Mouse (Mus musculus) liver, postnatal 0 days (tissue): ENCODE data around the gene Ccer2. TPM values are rescaled to one million over a fixed set of nuclear protein-coding genes. Genes with fewer than 3 reads are reported as not detected.

Experiments used
- ATAC-seq: fragments of 200-750 bp; cut with Nextera tagmentation; 2 replicates; pipeline ENCODE4 v1.8.0; 2017; ENCODE audit warnings: mild to moderate bottlenecking, moderate library complexity
- DNase-seq: peaks from one replicate; pipeline ENCODE4 v3.0.0-alpha.2; 2016
- H3K27ac ChIP-seq: fragments of 300-500 bp; sonication (generic); 2 replicates; pipeline ENCODE4 v1.5.1; 2014; ENCODE audit warnings: antibody characterized with exemption, moderate library complexity, mild to moderate bottlenecking, low read depth
- H3K27me3 ChIP-seq: fragments of 300-500 bp; sonication (generic); 2 replicates; pipeline ENCODE4 v1.6.1; 2014; ENCODE audit warnings: low read length, control low read depth, mixed read lengths; ENCODE audit not compliant: insufficient read depth
- H3K36me3 ChIP-seq: fragments of 300-500 bp; sonication (generic); replicated peaks from 2 replicates; pipeline ENCODE4 v1.6.1; 2014; ENCODE audit warnings: mild to moderate bottlenecking, control low read depth, low read length, moderate library complexity, mixed read lengths; ENCODE audit not compliant: insufficient read depth
- H3K4me1 ChIP-seq: fragments of 300-500 bp; sonication (generic); 2 replicates; pipeline ENCODE4 v1.6.1; 2014; ENCODE audit warnings: antibody characterized with exemption, mild to moderate bottlenecking, control low read depth; ENCODE audit not compliant: insufficient read depth
- H3K4me2 ChIP-seq: fragments of 300-500 bp; sonication (generic); 2 replicates; pipeline ENCODE4 v1.6.1; 2014; ENCODE audit warnings: low read depth, mild to moderate bottlenecking, low read length, moderate library complexity, mixed read lengths
- H3K4me3 ChIP-seq: fragments of 300-500 bp; sonication (generic); 2 replicates; pipeline ENCODE4 v1.5.1; 2014; ENCODE audit warnings: low read depth, low read length
- H3K9ac ChIP-seq: fragments of 300-500 bp; sonication (generic); replicated peaks from 2 replicates; pipeline ENCODE4 v1.6.1; 2014; ENCODE audit warnings: mild to moderate bottlenecking, moderate library complexity
- H3K9me3 ChIP-seq: fragments of 300-500 bp; sonication (generic); 2 replicates; pipeline ENCODE4 v1.6.1; 2016; ENCODE audit warnings: mild to moderate bottlenecking, control low read depth, low read length, mixed read lengths
- CTCF ChIP-seq: sonication (generic); IDR thresholded peaks from 2 replicates; pipeline ENCODE4 v1.5.1; 2016; ENCODE audit warnings: antibody characterized with exemption, low read depth
- EP300 ChIP-seq: IDR thresholded peaks from 2 replicates; pipeline ENCODE4 v1.6.1; 2016; ENCODE audit warnings: antibody characterized with exemption, low read depth, mild to moderate bottlenecking
- WGBS: fragments of 180-500 bp; shearing (Covaris S2); extraction: QIAGEN DNeasy Blood & Tissue Kit; methylation state at CpG from one replicate; pipeline ENCODE4 v1.1.7; 2014; ENCODE audit not compliant: insufficient replicate concordance; 5-methylcytosine and 5-hydroxymethylcytosine counted together
- polyA plus RNA-seq: library from polyadenylated mRNA; unstranded; fragments of >200 nt; fragmentation: Nextera tagmentation; extraction: Ambion mirVana; gene quantifications from 2 replicates; pipeline ENCODE4 v1.2.1, GENCODE M21; 2015

Ccer2 gene
- polyA plus RNA-seq, 1 experiment from 2014 or later = not detected

GRCm38 (mm10) chr7:28717726-28718125 is 38.2 kb upstream of the Ccer2 start:
- no peak for TF ChIP-seq EP300
- no peak for TF ChIP-seq CTCF
- no peak overlapping the region for H3K4me3 ChIP-seq
- H3K9ac ChIP-seq = no peak overlapping the region
- no peak for ATAC-seq
- peaks cover 4% of the 10 kb centered on the region; the same call in 1 of the 2 replicates for H3K4me1 ChIP-seq
- no peak for DNase-seq
- no peaks in the 10 kb centered on the region for H3K27me3 ChIP-seq
- no peaks in the 10 kb centered on the region for H3K36me3 ChIP-seq
- H3K4me2 ChIP-seq = no peak overlapping the region
- WGBS = 81% methylated on average over 10 of the region's 10 CpGs
- no peak overlapping the region for H3K27ac ChIP-seq
- H3K9me3 ChIP-seq = no peaks in the 10 kb centered on the region

- no peak overlapping the region for H3K4me3 ChIP-seq
- no peaks in the 10 kb centered on the region for H3K27me3 ChIP-seq
- ATAC-seq (no peak), DNase-seq (no peak)
- H3K9me3 ChIP-seq = no peaks in the 10 kb centered on the region
- no peak overlapping the region for H3K4me2 ChIP-seq
- no peak overlapping the region for H3K27ac ChIP-seq
- no peak for TF ChIP-seq EP300
- no peak for TF ChIP-seq CTCF
- H3K9ac ChIP-seq = no peak overlapping the region
- H3K36me3 ChIP-seq = no peaks in the 10 kb centered on the region
- peaks cover 4% of the 10 kb centered on the region; the same call in 1 of the 2 replicates for H3K4me1 ChIP-seq
- 62% methylated on average over 4 of the region's 4 CpGs for WGBS
Measured at GRCm38 (mm10) chr7:28719159-28719558, 36.8 kb upstream of the Ccer2 start.

GRCm38 (mm10) chr7:28719650-28720049 is 36.3 kb upstream of the Ccer2 start:
- Histone ChIP-seq H3K9me3 (no peaks in the 10 kb centered on the region; the same call in 1 of the 2 replicates), H3K4me3 (no peak overlapping the region), H3K36me3 (no peaks in the 10 kb centered on the region), H3K27me3 (no peaks in the 10 kb centered on the region), H3K4me2 (no peak overlapping the region), H3K27ac (no peak overlapping the region), H3K4me1 (peaks cover 4% of the 10 kb centered on the region; the same call in 1 of the 2 replicates), H3K9ac (no peak overlapping the region)
- TF ChIP-seq CTCF (no peak), EP300 (no peak)
- no peak for ATAC-seq
- 63% methylated on average over 2 of the region's 2 CpGs for WGBS
- DNase-seq = no peak

GRCm38 (mm10) chr7:28720753-28721537 is 35.0 kb upstream of the Ccer2 start:
- TF ChIP-seq CTCF = no peak
- TF ChIP-seq EP300 = no peak
- DNase-seq (no peak), ATAC-seq (no peak)
- no peak overlapping the region for H3K4me3 ChIP-seq
- 79% methylated on average over 3 of the region's 3 CpGs for WGBS
- H3K9ac ChIP-seq = no peak overlapping the region
- no peaks in the 10 kb centered on the region; the same call in 1 of the 2 replicates for H3K9me3 ChIP-seq
- H3K4me2 ChIP-seq = no peak overlapping the region
- H3K27ac ChIP-seq = no peak overlapping the region
- no peaks in the 10 kb centered on the region for H3K27me3 ChIP-seq
- 0 out of 2 replicates have a peak, but pooled peaks cover 2% of the 10 kb centered on the region for H3K36me3 ChIP-seq
- peaks cover 4% of the 10 kb centered on the region; the same call in 1 of the 2 replicates for H3K4me1 ChIP-seq

- 0 out of 2 replicates have a peak, but pooled peaks cover 2% of the 10 kb centered on the region for H3K36me3 ChIP-seq
- DNase-seq (no peak), ATAC-seq (no peak)
- no peaks in the 10 kb centered on the region; the same call in 1 of the 2 replicates for H3K9me3 ChIP-seq
- H3K27me3 ChIP-seq = no peaks in the 10 kb centered on the region
- TF ChIP-seq CTCF (peak; percentile 47; the same call in 1 of the 2 replicates), EP300 (no peak)
- no peak overlapping the region for H3K27ac ChIP-seq
- H3K4me3 ChIP-seq = no peak overlapping the region
- 84% methylated on average over 7 of the region's 7 CpGs for WGBS
- H3K9ac ChIP-seq = no peak overlapping the region
- no peaks in the 10 kb centered on the region for H3K4me1 ChIP-seq
- H3K4me2 ChIP-seq = no peak overlapping the region
Measured at GRCm38 (mm10) chr7:28722079-28722478, 33.9 kb upstream of the Ccer2 start.

- H3K27ac ChIP-seq = no peak overlapping the region
- WGBS = 73% methylated on average over 2 of the region's 2 CpGs
- DNase-seq (no peak), ATAC-seq (no peak)
- no peak for TF ChIP-seq EP300
- no peak for TF ChIP-seq CTCF
- no peak overlapping the region for H3K4me3 ChIP-seq
- no peaks in the 10 kb centered on the region for H3K27me3 ChIP-seq
- H3K4me2 ChIP-seq = no peak overlapping the region
- H3K9me3 ChIP-seq = no peaks in the 10 kb centered on the region; the same call in 1 of the 2 replicates
- no peak overlapping the region for H3K9ac ChIP-seq
- H3K36me3 ChIP-seq = 0 out of 2 replicates have a peak, but pooled peaks cover 2% of the 10 kb centered on the region
- no peaks in the 10 kb centered on the region for H3K4me1 ChIP-seq
Measured at GRCm38 (mm10) chr7:28724613-28725012, 31.4 kb upstream of the Ccer2 start.
